Mouse (Mus musculus): ENCODE measurements at regions not wholly inside any gene's neighbourhood (a gene's known extent, or its start where the extent isn't known, plus 50 kb on each side); places are given as distances from the start of the nearest gene placed in this dataset.

DNA sequence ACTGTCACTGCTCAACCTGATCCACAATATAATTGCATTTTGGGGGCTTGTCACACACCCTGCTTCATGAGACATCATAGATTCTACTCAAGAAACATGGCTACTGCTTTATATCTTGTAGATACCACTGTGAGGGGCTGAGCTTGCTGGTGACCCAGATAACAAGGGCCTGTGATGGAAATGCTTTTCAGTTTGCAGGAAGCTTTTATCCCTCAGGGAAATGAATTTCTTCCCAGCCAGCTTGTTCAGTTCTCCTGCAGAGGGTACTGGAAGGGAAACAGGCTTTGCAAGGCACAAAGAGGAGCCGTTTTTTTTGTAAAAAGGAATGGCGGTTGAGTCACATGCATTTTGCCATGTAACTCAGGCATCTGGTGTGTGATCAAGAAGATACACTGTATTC, 218.8 kb upstream of the Krr1 start:
- ATAC-seq (replicated peaks; ENCODE audit: extremely low read depth, insufficient read depth, low FRiP score), result no peak
- Histone ChIP-seq H3K9me3 (replicated peaks; ENCODE audit: control insufficient read depth, low read length) (no peaks in the 10 kb centered on the region), H3K27me3 (ENCODE audit: control insufficient read depth, insufficient read depth, low read length) (no peaks in the 10 kb centered on the region), H3K9ac (ENCODE audit: low read length) (no peak overlapping the region), H3K4me2 (ENCODE audit: low read depth, low read length) (no peak overlapping the region), H3K4me3 (ENCODE audit: low read length) (no peak overlapping the region), H3K4me1 (ENCODE audit: control insufficient read depth, insufficient read depth, low read length) (no peaks in the 10 kb centered on the region), H3K27ac (ENCODE audit: low read length) (no peak overlapping the region), H3K36me3 (ENCODE audit: control insufficient read depth, insufficient read depth) (no peaks in the 10 kb centered on the region)
- 77% methylated on average over 2 of the region's 2 CpGs for WGBS

DNA sequence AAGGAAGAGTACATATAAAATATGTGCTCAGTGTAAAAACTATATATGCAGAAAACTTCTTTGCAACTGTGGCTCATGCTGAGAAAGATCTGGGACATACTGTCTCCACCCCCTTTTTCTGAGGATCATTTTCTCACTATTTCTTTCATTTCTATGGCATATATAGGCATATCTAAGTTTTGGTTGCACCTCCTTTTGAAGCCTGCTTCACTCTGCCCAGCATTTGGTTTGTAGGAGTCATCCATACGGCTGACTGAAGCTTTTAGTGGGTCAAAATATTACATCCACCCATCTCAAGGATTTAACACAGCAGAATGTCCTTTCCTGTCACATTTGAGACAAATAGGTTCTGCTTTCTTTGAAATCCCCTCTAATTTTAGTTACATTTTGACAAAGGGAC, 216.5 kb upstream of the Krr1 start:
- Histone ChIP-seq H3K36me3 (ENCODE audit: control insufficient read depth, insufficient read depth) (no peaks in the 10 kb centered on the region), H3K9ac (ENCODE audit: low read length) (no peak overlapping the region), H3K4me3 (ENCODE audit: low read length) (no peak overlapping the region), H3K27ac (ENCODE audit: low read length) (no peak overlapping the region), H3K4me2 (ENCODE audit: low read depth, low read length) (no peak overlapping the region), H3K4me1 (ENCODE audit: control insufficient read depth, insufficient read depth, low read length) (no peaks in the 10 kb centered on the region), H3K27me3 (ENCODE audit: control insufficient read depth, insufficient read depth, low read length) (no peaks in the 10 kb centered on the region), H3K9me3 (replicated peaks; ENCODE audit: control insufficient read depth, low read length) (no peaks in the 10 kb centered on the region)
- ATAC-seq (replicated peaks; ENCODE audit: extremely low read depth, insufficient read depth, low FRiP score), result no peak
- 82% methylated on average over 1 of the region's 1 CpGs for WGBS

DNA sequence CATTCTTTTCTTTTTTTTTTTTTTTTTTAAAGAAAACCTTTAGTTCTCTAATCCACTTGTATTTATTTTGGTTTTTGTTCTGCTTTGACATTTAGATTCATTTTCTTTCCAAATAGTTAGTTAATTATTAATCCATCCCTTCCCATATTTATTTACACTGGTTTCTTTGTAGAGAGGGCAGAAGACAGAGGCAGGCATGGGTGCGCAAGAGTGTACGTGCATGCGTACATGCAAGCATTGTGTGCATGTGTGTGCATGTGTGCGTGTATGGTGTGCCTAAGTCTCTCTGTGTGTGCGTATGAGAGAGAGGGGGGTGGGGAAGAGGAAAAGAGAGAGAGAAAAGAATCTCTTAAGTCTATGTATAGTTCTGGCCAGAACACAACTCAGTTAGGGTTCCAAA, 215.9 kb upstream of the Krr1 start:
- H3K4me2 ChIP-seq (ENCODE audit: low read depth, low read length), result no peak overlapping the region
- no peak overlapping the region for H3K27ac ChIP-seq (ENCODE audit: low read length)
- ATAC-seq (replicated peaks; ENCODE audit: extremely low read depth, insufficient read depth, low FRiP score), result no peak
- H3K9ac ChIP-seq (ENCODE audit: low read length), result no peak overlapping the region
- H3K4me3 ChIP-seq (ENCODE audit: low read length), result no peak overlapping the region
- no peaks in the 10 kb centered on the region for H3K4me1 ChIP-seq (ENCODE audit: control insufficient read depth, insufficient read depth, low read length)
- 96% methylated on average over 5 of the region's 5 CpGs for WGBS
- H3K27me3 ChIP-seq (ENCODE audit: control insufficient read depth, insufficient read depth, low read length), result no peaks in the 10 kb centered on the region
- H3K9me3 ChIP-seq (replicated peaks; ENCODE audit: control insufficient read depth, low read length), result no peaks in the 10 kb centered on the region
- no peaks in the 10 kb centered on the region for H3K36me3 ChIP-seq (ENCODE audit: control insufficient read depth, insufficient read depth)

DNA sequence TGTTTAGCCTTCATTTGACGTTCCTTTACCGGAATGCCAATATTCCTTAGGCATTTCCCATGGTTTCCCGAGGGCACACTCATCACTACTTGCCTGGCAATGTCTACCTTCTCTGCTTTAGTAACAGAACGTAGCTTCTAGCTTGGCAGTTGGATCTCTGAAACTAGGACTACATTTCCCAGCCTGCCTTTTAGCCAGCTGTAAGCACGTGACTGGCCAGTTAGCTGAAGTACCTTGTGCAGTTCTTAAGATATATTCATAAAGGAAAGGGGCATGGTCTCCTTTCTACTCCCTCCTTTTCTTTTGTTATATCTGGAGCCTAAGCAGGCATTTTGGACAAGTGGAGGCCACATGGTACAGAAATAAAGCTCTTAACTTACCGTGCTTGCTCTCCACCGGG, 214.8 kb upstream of the Krr1 start:
- H3K36me3 ChIP-seq (ENCODE audit: control insufficient read depth, insufficient read depth), result no peaks in the 10 kb centered on the region
- H3K4me1 ChIP-seq (ENCODE audit: control insufficient read depth, insufficient read depth, low read length), result no peaks in the 10 kb centered on the region
- H3K27me3 ChIP-seq (ENCODE audit: control insufficient read depth, insufficient read depth, low read length), result no peaks in the 10 kb centered on the region
- H3K27ac ChIP-seq (ENCODE audit: low read length), result no peak overlapping the region
- WGBS, result 82% methylated on average over 7 of the region's 7 CpGs
- no peaks in the 10 kb centered on the region for H3K9me3 ChIP-seq (replicated peaks; ENCODE audit: control insufficient read depth, low read length)
- H3K4me2 ChIP-seq (ENCODE audit: low read depth, low read length), result no peak overlapping the region
- no peak overlapping the region for H3K9ac ChIP-seq (ENCODE audit: low read length)
- no peak overlapping the region for H3K4me3 ChIP-seq (ENCODE audit: low read length)
- ATAC-seq (replicated peaks; ENCODE audit: extremely low read depth, insufficient read depth, low FRiP score), result no peak

DNA sequence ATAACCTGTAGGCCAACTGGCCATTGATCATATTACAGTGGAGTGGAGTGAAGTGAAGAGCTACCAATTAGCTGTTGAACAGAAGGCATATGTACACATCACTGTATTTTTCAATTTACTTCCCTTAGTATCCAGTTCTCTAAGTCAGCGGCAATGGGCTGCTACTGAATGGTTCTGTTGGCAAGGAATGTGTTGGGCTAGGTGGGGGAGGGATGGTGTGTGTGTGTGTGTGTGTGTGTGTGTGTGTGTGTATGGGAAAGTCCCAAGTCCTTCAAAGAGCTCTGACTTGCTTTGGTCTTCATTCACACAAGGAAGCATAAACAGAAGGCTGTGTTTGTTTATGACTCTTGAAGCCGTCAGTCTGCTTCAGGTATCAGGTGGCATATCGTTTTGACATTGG, 213.0 kb upstream of the Krr1 start:
- H3K9me3 ChIP-seq (replicated peaks; ENCODE audit: control insufficient read depth, low read length), result no peaks in the 10 kb centered on the region
- no peaks in the 10 kb centered on the region for H3K4me1 ChIP-seq (ENCODE audit: control insufficient read depth, insufficient read depth, low read length)
- H3K9ac ChIP-seq (ENCODE audit: low read length), result no peak overlapping the region
- H3K36me3 ChIP-seq (ENCODE audit: control insufficient read depth, insufficient read depth), result no peaks in the 10 kb centered on the region
- 71% methylated on average over 3 of the region's 3 CpGs for WGBS
- no peak overlapping the region for H3K4me3 ChIP-seq (ENCODE audit: low read length)
- ATAC-seq (replicated peaks; ENCODE audit: extremely low read depth, insufficient read depth, low FRiP score), result no peak
- no peaks in the 10 kb centered on the region for H3K27me3 ChIP-seq (ENCODE audit: control insufficient read depth, insufficient read depth, low read length)
- no peak overlapping the region for H3K4me2 ChIP-seq (ENCODE audit: low read depth, low read length)
- no peak overlapping the region for H3K27ac ChIP-seq (ENCODE audit: low read length)

DNA sequence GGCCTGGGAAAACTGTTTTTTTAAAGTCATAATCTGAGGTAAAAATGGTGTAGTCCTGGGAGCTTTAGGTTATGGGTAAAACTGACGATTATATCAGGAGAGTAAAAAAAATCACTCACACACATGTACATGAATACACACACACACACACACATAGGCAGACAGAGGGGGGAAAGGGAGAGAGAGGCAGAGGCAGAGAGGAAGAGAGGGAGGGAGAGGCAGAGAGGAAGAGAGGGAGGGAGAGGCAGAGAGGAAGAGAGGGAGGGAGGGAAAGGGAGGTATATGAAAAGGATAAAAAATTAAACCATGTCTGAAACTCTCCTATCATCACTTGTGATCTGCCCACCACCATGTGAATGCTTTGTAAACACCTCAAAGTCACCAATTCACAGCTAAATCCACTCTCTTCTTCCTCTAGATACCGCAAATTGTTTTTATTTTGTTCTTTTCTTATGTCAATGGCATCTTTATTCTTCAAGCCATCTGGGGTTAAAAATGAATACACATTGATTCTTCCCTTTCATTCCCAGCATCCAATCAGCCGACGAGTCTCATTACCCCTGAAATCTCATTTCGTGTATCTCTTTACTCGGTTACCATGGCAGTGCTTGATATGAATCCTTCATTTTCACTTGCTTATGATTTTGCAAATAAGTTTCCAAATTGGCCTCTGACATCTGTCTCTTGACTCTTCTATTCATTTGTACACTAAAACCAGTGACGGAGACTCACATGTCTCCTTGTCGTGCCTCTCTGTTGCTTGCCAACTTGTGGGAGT, 209.5 kb upstream of the Krr1 start:
- ATAC-seq (replicated peaks; ENCODE audit: extremely low read depth, insufficient read depth, low FRiP score), result no peak
- H3K9ac ChIP-seq (ENCODE audit: low read length), result no peak overlapping the region
- no peaks in the 10 kb centered on the region for H3K27me3 ChIP-seq (ENCODE audit: control insufficient read depth, insufficient read depth, low read length)
- no peaks in the 10 kb centered on the region for H3K4me1 ChIP-seq (ENCODE audit: control insufficient read depth, insufficient read depth, low read length)
- H3K9me3 ChIP-seq (replicated peaks; ENCODE audit: control insufficient read depth, low read length), result no peaks in the 10 kb centered on the region
- WGBS, result 85% methylated on average over 8 of the region's 8 CpGs
- H3K4me3 ChIP-seq (ENCODE audit: low read length), result no peak overlapping the region
- no peak overlapping the region for H3K4me2 ChIP-seq (ENCODE audit: low read depth, low read length)
- no peak overlapping the region for H3K27ac ChIP-seq (ENCODE audit: low read length)
- H3K36me3 ChIP-seq (ENCODE audit: control insufficient read depth, insufficient read depth), result no peaks in the 10 kb centered on the region

- H3K27ac ChIP-seq (ENCODE audit: low read length), result no peak overlapping the region
- H3K4me1 ChIP-seq (ENCODE audit: control insufficient read depth, insufficient read depth, low read length), result peaks cover 12% of the 10 kb centered on the region
- no peak overlapping the region for H3K9ac ChIP-seq (ENCODE audit: low read length)
- no peaks in the 10 kb centered on the region for H3K36me3 ChIP-seq (ENCODE audit: control insufficient read depth, insufficient read depth)
- no peak overlapping the region for H3K4me3 ChIP-seq (ENCODE audit: low read length)
- 82% methylated on average over 7 of the region's 7 CpGs for WGBS
- ATAC-seq (replicated peaks; ENCODE audit: extremely low read depth, insufficient read depth, low FRiP score), result no peak
- H3K4me2 ChIP-seq (ENCODE audit: low read depth, low read length), result no peak overlapping the region
- no peaks in the 10 kb centered on the region for H3K27me3 ChIP-seq (ENCODE audit: control insufficient read depth, insufficient read depth, low read length)
- H3K9me3 ChIP-seq (replicated peaks; ENCODE audit: control insufficient read depth, low read length), result no peaks in the 10 kb centered on the region
Observed at GRCm38 (mm10) chr10:111767011-111767720, 205.3 kb upstream of the Krr1 start.

- Histone ChIP-seq H3K27ac (ENCODE audit: low read length) (no peak overlapping the region), H3K4me1 (ENCODE audit: control insufficient read depth, insufficient read depth, low read length) (peaks cover 12% of the 10 kb centered on the region), H3K36me3 (ENCODE audit: control insufficient read depth, insufficient read depth) (no peaks in the 10 kb centered on the region), H3K4me3 (ENCODE audit: low read length) (no peak overlapping the region), H3K9ac (ENCODE audit: low read length) (no peak overlapping the region), H3K9me3 (replicated peaks; ENCODE audit: control insufficient read depth, low read length) (no peaks in the 10 kb centered on the region), H3K4me2 (ENCODE audit: low read depth, low read length) (no peak overlapping the region), H3K27me3 (ENCODE audit: control insufficient read depth, insufficient read depth, low read length) (no peaks in the 10 kb centered on the region)
- no peak for ATAC-seq (replicated peaks; ENCODE audit: extremely low read depth, insufficient read depth, low FRiP score)
- 74% methylated on average over 14 of the region's 14 CpGs for WGBS
Observed at GRCm38 (mm10) chr10:111767813-111768455, 204.5 kb upstream of the Krr1 start.

DNA sequence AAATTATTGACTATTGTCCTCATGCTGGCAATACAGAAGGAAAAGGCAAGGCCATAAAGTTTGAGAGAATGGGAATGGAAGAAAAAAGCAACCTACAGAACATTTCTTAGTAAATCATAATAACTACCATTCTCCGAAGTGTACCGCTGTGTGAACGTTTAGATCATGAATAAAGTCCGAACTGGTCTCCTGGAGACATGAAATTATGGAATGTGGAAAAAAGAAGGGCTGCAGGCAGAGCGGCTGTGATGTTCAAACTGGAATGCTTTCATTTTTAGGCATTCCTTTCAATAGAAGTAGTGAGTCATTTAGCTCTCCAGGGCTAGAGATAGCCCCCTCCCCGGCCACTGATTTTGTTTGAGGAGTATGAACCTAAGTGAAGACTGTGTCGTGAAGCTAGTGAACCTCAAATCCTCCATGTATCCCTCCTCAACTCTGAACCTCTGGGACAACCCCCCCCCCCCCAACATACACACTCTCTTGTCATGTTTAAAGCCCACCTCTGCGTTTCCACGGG, 202.9 kb upstream of the Krr1 start:
- peaks cover 12% of the 10 kb centered on the region for H3K4me1 ChIP-seq (ENCODE audit: control insufficient read depth, insufficient read depth, low read length)
- no peak overlapping the region for H3K4me3 ChIP-seq (ENCODE audit: low read length)
- H3K27me3 ChIP-seq (ENCODE audit: control insufficient read depth, insufficient read depth, low read length), result no peaks in the 10 kb centered on the region
- H3K4me2 ChIP-seq (ENCODE audit: low read depth, low read length), result no peak overlapping the region
- ATAC-seq (replicated peaks; ENCODE audit: extremely low read depth, insufficient read depth, low FRiP score), result no peak
- no peaks in the 10 kb centered on the region for H3K36me3 ChIP-seq (ENCODE audit: control insufficient read depth, insufficient read depth)
- no peak overlapping the region for H3K27ac ChIP-seq (ENCODE audit: low read length)
- no peak overlapping the region for H3K9ac ChIP-seq (ENCODE audit: low read length)
- 64% methylated on average over 9 of the region's 9 CpGs for WGBS
- H3K9me3 ChIP-seq (replicated peaks; ENCODE audit: control insufficient read depth, low read length), result no peaks in the 10 kb centered on the region

Data from heart, embryonic 16.5 days (tissue).